Mouse (Mus musculus): ENCODE results near the gene Gm10436.
"Not testable (repeated sequence)": the region's sequence is repeated elsewhere in the genome, so short reads cannot be mapped to it uniquely, and the experiment has no call there.

Gm10436 gene

DNA sequence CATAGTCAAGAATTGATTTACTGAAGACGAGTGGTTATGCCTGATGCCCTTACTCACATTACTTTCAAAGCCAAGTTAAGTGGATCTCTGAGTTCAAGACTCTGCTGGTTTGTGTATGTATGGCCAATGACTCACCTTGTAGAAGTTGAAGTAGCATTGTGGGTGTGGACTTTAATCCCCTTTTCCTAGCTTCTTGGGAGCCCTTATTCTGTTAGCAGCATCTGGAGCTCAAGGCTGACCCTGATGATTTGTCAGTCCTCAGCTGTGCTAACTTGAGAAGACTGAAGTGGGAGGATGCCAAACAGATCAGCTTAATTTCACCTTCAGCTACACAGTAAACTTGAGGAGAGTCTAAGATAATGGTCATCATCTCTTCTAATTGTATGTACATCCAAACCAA lies at the start of gene Gm10436:
TSS of gene Gm10436 (minus strand) at position 101 of the 400 bp plus-strand sequence.
- not testable (repeated sequence) for DNase-seq

DNA sequence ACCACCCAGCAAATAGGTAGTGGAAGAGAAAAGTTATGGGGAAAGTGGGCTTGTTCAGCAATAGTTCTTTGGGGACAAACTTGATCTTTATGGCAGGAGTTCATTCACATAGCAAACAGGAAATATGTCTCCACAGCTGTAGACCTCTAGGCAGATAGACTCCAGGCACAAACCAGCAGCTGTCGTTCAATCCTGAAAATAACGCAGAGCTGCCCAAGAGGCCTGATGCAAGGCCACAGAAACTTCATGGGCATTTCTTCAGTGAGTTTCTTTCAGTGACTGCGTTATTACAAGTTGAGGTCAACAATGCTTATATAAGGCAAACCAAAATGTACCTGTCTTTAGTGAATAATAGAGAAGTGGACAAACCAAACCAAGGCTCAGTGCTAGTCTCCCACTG lies 37.5 kb upstream of the Gm10436 start:
- DNase-seq = no peak

DNA sequence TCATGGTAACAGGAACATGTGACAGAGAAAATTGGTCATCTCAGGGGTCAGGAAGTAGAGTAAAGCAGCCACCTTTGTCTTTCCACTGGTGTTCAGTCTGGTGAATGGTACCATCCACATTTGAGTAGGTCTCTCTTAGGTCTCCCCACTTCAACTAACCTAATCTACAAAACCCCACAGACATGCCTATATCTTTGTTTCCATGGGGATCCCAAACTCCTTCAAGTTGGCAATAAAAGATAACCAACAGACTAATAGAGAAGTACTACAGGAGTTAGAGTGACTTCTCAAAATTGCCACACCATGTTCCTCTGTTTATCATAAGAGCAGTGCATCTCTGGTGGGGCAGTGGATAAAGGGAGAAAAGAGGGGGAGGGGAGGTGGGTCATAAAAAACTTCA lies 36.2 kb upstream of the Gm10436 start:
- not testable (repeated sequence) for DNase-seq

DNA sequence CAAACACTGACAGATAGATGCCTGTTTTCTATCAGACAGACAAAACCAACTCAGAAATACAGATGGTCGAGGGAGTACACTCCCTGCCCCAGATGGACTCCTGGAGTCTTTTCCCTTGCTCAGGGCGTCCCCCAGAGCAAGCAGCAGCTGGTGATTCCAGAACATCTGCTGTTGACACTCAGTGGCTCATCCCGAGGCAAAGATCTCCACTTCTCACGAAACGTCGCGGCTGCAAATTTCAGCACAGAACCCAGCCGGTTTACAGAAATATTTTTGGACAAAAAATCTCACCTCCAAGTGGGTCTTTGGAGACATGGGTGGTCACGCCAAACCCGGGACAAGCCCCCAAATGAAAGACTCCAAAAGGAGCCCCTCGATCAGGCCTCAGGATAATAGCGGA lies 32.7 kb upstream of the Gm10436 start:
- DNase-seq = no peak

DNA sequence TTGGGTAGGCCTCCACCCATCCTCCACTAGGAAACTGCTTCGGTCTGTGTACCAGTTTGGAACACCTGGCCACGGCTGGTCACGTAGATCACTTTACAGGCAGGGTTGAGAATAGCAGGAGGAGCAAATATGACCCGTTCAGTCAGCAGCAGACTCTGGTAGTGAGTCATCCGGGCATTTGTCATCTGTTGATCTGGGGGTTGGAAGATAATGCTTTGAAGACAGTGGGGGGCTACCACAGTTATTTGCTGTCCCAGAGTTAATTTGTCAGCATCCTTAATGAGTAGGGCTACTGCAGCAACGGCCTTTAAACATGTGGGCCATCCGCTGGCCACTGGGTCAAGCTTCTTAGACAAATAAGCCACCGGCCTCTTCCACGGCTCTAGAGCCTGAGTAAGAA lies 29.6 kb upstream of the Gm10436 start:
- DNase-seq = not testable (repeated sequence)

DNA sequence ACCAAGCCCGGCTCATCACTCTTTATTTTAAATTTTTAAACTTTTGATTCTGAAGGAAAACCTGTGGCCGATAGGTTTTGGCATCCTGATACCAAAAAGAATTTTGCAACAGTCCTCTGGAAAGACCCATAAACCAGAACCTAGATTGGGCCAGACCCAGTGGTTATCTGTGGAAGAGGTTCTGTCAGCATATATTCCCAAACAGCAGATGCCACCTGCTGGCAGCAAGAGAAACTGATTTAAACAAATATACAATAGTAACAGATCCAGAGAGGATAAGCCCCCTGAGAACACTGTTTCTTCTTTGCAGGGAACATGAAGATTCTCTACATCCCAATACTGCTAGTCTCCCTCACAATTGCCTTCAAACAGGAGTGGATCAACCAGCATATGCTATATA lies 20.9 kb upstream of the Gm10436 start:
- DNase-seq = no peak
